Mouse (Mus musculus) Patski (cell line): ENCODE measurements around the gene Akap12. TPM values are rescaled to one million over a fixed set of nuclear protein-coding genes. Genes with fewer than 3 reads are reported as not detected.

Experiments
- ATAC-seq: fragments of 100-300 bp; one replicate; pipeline ENCODE4 v1.8.0; 2021
- CTCF ChIA-PET: fragments of 350-600 bp; sonication (Branson Sonifier 250); formaldehyde crosslinking; loops from one replicate; lab custom pipeline; 2022; ENCODE audit warnings: inconsistent platforms; lab: Charles Lee
- POLR2A ChIA-PET: fragments of 350-600 bp; sonication (Branson Sonifier 250); formaldehyde crosslinking; loops from one replicate; lab custom pipeline; 2022; ENCODE audit warnings: antibody characterized with exemption, inconsistent platforms; lab: Charles Lee
- DNase-seq: peaks from one replicate; pipeline ENCODE4 v3.0.0-alpha.2; 2011; ENCODE audit warnings: low read depth, low spot score
- H3K27me3 ChIP-seq: fragments of 371-371 bp; one replicate; pipeline ENCODE4 v1.5.1; 2021
- CTCF ChIP-seq: fragments of 100-300 bp; IDR thresholded peaks from one replicate; pipeline ENCODE4 v1.5.1; 2021
- in situ Hi-C: fragments of 300-500 bp; cut with MboI; formaldehyde crosslinking; loops from 3 replicates; pipeline ENCODE4 v1.11.1; 2018; ENCODE audit warnings: low pct_unique_long_range_greater_than_20kb, mixed read lengths
- polyA plus RNA-seq: library from polyadenylated mRNA; unstranded; gene quantifications from one replicate; pipeline ENCODE4 v1.2.3, GENCODE M21; 2021

The Akap12 gene
- polyA plus RNA-seq, 1 experiment from 2014 or later = 367 TPM

DNA sequence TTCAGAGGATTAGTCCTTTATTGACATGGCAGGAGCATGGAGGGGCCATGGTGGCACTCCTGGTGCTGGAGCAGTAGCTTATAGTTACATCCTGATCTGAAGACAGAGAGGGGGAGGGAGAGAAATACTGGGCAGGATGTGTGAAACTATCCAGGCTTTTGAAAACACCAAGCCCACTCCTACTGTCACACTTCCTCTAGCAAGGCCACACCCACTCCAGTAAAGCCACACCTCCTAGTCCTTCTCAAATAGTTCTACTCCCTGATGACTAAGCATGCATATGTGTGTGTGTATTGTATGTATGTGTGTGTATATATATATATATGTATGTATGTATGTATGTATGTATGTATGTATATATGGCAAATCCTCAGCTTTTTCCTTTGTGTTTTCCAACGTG lies 61.5 kb downstream of the Akap12 start:
- ATAC-seq (no peak), DNase-seq (no peak)
- no peaks in the 10 kb centered on the region for H3K27me3 ChIP-seq
- in situ Hi-C loops = no loop called here
- ChIA-PET CTCF (interaction anchor here (0.9 to 1.6 kb wide), 3 partner anchors 18 to 169 kb away, joined by 3 to 4 read pairs (median 4); no protein-coding TSS in a partner anchor), POLR2A (interaction anchor here (0.6 kb wide), 1 partner anchor 12 kb away, joined by 5 read pairs; no protein-coding TSS in a partner anchor)
- no peak for TF ChIP-seq CTCF

DNA sequence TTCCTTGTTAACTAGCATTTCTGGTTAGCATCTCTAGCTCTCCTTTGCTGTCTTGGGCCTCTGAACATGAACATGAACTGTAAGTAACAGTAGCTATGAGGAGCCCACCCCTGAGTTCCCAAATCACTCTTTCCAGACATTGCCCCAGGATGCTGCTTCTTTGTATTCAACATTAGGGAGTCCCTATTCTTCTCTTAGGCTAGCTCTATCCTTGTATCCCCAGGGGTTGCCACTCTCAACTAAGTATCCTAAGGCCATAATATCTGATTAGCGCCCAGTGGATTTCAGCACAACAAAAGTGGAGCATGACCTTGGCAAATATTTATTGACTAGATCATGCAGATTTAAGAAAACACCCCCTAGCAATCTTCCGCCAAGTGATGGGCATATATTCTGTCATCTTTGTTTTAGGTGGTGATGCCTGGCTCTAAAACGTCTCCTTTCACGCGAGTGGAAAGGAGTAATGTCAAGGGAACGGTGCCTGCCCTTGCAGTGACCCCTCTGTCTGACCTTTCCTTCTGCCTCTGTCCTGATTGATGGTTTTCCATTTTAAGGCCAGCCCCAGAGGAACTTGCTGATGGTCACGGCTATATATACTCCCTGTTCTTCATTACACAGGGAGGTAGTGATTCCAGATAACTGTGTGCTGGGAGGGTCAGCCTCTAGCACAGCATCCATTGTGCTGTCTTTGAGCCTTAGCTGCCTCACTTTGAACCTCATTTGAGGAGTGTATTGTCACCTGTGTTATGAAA lies 66.2 kb downstream of the Akap12 start:
- POLR2A ChIA-PET = interaction anchor here (0.6 to 1.8 kb wide), 2 partner anchors 103 to 257 kb away, joined by 4 to 5 read pairs; no protein-coding TSS in a partner anchor
- in situ Hi-C loops = loop anchor here (5.0 to 10.0 kb wide), 3 partner anchors 180 to 295 kb away; no protein-coding TSS in a partner anchor
- no peaks in the 10 kb centered on the region for H3K27me3 ChIP-seq
- CTCF ChIA-PET = interaction anchor here (0.8 to 1.7 kb wide), 6 partner anchors 8 to 294 kb away, joined by 3 to 6 read pairs (median 3); no protein-coding TSS in a partner anchor
- ATAC-seq = no peak
- TF ChIP-seq CTCF = no peak
- no peak for DNase-seq

DNA sequence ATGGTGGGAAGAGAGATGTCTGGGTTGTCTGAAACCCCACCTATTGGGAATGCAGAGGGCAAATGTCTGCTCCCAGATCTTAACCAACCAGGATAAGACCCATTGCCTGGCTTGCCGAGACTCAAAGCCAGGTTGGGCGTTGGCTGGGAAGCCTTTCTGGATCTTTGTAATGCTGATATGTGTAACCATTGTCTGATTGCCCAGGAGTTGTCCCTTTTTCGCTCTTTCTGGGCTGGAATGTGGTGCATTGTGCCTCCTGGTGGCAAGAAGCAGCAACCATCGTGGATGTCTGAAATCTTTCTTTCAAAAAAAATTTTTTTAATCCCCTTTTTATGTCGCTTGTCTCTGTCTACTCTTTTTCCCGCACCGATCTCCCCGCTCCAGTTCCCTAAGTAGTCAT lies 67.1 kb downstream of the Akap12 start:
- ChIA-PET POLR2A (interaction anchor here (1.7 to 1.8 kb wide), 2 partner anchors 11 to 258 kb away, joined by 5 read pairs; no protein-coding TSS in a partner anchor), CTCF (interaction anchor here (1.0 to 2.5 kb wide), 6 partner anchors 8 to 291 kb away, joined by 3 to 10 read pairs (median 5); no protein-coding TSS in a partner anchor)
- peak; percentile 84 for TF ChIP-seq CTCF
- ATAC-seq (no peak), DNase-seq (no peak)
- H3K27me3 ChIP-seq = no peaks in the 10 kb centered on the region
- in situ Hi-C loops = loop anchor here (5.0 to 10.0 kb wide), 3 partner anchors 181 to 296 kb away; no protein-coding TSS in a partner anchor

DNA sequence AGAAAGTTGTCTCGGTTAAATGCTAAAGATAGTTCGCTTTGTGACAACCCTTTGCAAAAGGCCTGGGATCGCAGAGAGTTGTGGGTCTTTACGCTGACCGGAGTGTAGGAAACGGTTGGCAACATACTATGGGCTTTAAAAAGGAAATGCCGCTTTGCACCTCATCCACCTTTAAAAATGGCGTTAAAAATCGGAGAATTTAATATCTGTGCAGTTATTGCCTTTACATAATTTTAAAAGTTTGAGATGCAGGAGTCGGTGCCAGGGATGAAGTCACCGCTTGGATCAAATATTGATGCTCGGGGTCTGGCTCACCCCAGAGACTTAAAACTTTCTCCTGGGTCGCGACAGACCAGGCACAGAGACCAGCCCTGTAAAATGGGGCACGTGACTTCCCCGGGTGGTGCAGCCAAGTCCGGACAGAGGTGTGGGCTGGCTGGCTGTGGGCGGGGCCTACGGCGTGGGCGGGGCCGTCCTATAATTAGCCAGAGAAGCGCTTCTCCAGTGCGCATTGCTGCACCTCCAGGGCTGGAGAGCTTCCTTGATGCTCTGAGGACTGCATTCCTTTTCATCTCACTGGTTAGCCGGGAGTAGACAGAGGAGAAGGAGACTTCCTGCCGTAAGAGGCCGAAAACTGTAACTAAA lies 68.0 kb downstream of the Akap12 start:
- ChIA-PET CTCF (interaction anchor here (0.9 to 2.5 kb wide), 8 partner anchors 9 to 292 kb away, joined by 3 to 10 read pairs (median 3); no protein-coding TSS in a partner anchor), POLR2A (interaction anchor here (0.7 to 2.3 kb wide), 5 partner anchors 10 to 227 kb away, joined by 3 to 8 read pairs (median 5); partner anchors contain the start of gene Akap12)
- DNase-seq = peak; percentile 63
- H3K27me3 ChIP-seq = no peaks in the 10 kb centered on the region
- ATAC-seq = peak; percentile 90
- no peak for TF ChIP-seq CTCF
- in situ Hi-C loops = loop anchor here (5.0 to 10.0 kb wide), 3 partner anchors 182 to 297 kb away; no protein-coding TSS in a partner anchor

DNA sequence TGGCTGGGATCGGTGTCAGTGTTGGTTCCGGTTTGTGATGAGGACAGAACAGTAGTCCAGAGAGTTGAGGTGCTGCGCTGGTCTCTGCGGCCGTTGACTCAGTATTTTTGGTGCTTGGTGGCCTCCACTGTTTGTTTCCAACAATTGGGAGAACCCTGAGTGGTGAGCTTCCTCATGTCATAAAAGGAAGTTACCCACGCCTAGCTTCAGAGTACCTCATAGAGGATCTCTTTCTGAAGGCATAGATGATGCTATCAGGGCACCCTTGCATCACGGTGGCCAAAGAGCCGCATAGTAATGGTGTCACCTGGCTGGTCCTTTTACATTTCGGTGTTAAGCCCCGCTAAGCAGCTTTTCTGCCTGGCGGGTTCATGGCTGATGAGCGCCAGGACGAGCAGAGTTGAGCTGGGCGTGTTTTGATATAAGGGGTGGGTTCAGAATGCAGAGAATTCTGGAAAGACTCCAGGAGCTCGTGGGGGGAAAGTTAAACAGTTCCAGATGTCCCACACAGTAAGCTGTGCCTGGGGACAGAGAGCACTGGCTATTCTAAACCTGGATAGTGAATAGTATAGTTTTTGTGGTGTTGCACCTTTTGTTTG lies 72.8 kb downstream of the Akap12 start:
- peak; percentile 14 for ATAC-seq
- DNase-seq = no peak
- no peaks in the 10 kb centered on the region for H3K27me3 ChIP-seq
- TF ChIP-seq CTCF = no peak
- CTCF ChIA-PET = interaction anchor here (0.8 to 1.7 kb wide), 3 partner anchors 9 to 301 kb away, joined by 3 to 7 read pairs (median 4); no protein-coding TSS in a partner anchor
- in situ Hi-C loops = loop anchor here (10.0 kb wide), 1 partner anchor 234 kb away; no protein-coding TSS in a partner anchor
- POLR2A ChIA-PET = interaction anchor here (0.7 to 0.8 kb wide), 2 partner anchors 164 to 180 kb away, joined by 3 to 4 read pairs; no protein-coding TSS in a partner anchor

DNA sequence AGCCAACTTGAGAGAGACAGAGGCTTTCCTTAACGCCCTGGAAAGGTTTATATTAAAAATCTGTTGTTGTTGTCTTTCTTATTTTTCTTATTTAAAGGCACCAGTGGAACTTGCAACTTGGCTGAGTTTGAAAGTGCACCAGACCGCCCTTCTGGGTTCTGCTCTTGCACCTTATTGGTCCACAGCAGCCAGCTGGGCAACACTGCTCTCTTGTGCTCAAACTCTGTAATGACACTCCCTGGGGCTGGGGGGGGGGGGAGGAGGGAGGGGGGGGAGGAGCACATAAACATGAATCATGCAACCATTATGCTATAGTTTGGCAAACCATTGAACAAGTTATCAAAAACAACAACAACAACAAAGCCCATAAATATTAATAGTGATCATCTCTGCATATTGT lies 75.2 kb downstream of the Akap12 start:
- in situ Hi-C loops = no loop called here
- H3K27me3 ChIP-seq = no peaks in the 10 kb centered on the region
- DNase-seq (no peak), ATAC-seq (peak; percentile 58)
- ChIA-PET POLR2A (no interaction called here), CTCF (interaction anchor here (0.9 to 1.6 kb wide), 7 partner anchors 9 to 315 kb away, joined by 3 to 5 read pairs (median 3); no protein-coding TSS in a partner anchor)
- peak; percentile 61 for TF ChIP-seq CTCF

DNA sequence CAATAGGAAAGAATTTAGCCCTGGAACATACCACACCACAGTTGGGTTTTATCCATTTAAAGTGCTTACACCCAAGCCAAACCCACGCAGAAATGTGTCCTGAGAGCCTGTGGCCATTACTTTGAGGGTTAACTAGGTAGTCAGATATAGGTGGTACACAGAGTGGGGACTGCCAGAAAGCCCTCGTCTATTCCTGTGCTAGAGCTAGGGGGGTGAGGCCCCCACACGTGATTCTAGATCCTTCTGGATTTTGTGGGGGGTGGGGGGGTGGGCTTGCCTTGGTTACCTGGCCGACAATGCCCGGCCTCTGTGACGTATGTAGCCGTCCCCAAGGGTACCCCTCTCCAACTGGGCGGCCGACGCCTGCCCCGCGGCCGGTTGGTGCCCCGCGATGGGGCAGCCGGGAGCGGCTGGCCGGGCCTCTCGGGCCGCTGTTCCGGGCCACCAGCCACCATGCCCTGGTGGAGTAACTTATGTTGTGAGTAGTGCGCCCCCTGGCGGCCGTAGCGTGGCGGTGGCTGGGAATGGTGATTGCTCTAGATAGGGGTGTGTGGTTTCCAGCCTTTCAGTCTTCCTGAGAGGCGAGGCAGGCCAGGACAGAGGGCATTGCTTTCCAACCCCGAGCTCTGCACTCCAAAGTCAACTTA lies 80.4 kb downstream of the Akap12 start:
- ChIA-PET CTCF (interaction anchor here (0.7 to 1.0 kb wide), 3 partner anchors 29 to 43 kb away, joined by 3 read pairs; no protein-coding TSS in a partner anchor), POLR2A (no interaction called here)
- in situ Hi-C loops = loop anchor here (5.0 kb wide), 1 partner anchor 349 kb away; no protein-coding TSS in a partner anchor
- ATAC-seq (peak; percentile 90), DNase-seq (no peak)
- TF ChIP-seq CTCF = no peak
- H3K27me3 ChIP-seq = no peaks in the 10 kb centered on the region

DNA sequence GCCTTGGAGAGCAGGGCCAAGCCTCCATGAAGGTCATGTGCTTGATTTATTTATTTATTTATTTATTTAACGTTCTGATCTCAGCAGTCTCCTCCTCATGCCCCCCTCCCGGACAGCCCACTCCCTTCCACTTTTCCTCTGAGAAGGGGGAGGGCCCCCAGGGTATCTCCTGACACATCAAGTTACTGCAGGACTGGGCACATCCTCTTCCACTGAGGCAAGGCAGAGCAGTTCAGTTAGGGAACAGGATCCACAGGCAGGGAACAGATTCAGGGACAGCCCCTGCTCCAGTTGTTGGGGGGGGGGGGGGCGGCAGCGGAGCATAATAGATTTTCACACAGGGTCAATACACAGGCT lies 80.9 kb downstream of the Akap12 start:
- in situ Hi-C loops = loop anchor here (5.0 kb wide), 1 partner anchor 350 kb away; no protein-coding TSS in a partner anchor
- ChIA-PET POLR2A (no interaction called here), CTCF (interaction anchor here (0.7 to 1.0 kb wide), 4 partner anchors 8 to 42 kb away, joined by 3 to 4 read pairs (median 3); no protein-coding TSS in a partner anchor)
- TF ChIP-seq CTCF = no peak
- H3K27me3 ChIP-seq = no peaks in the 10 kb centered on the region
- ATAC-seq (no peak), DNase-seq (no peak)

DNA sequence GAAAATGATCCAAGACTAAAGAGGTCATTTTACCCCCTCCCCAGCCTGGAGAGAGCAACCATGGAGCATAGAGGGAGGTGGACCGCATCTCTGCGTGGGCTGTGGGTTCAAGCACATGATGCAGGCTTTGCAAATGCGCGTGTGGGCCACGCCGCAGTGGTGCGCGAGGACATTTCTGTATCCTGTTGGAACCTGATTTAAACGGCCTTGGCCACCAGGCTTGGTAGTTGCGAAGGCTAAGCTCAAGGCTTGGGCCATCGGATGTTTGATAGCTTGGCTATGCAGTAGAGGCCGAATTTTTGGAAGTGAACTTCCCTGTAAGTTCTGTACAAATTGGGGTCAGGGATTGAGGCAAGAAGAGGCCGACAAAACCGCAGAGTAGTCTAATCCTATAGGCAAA lies 81.4 kb downstream of the Akap12 start:
- no peaks in the 10 kb centered on the region for H3K27me3 ChIP-seq
- POLR2A ChIA-PET = no interaction called here
- ATAC-seq (no peak), DNase-seq (no peak)
- TF ChIP-seq CTCF = no peak
- CTCF ChIA-PET = interaction anchor here (0.7 to 1.0 kb wide), 3 partner anchors 8 to 42 kb away, joined by 3 to 4 read pairs (median 3); no protein-coding TSS in a partner anchor
- in situ Hi-C loops = loop anchor here (5.0 kb wide), 1 partner anchor 350 kb away; no protein-coding TSS in a partner anchor
